Mouse (Mus musculus): ENCODE results near the gene Tmod3. TPM values are rescaled to one million over a fixed set of nuclear protein-coding genes. Genes with fewer than 3 reads are reported as not detected.

Gene Tmod3
- 10 to 100 TPM; 62.9 to 74.0 TPM for total RNA-seq (2021)

- intact Hi-C loops (cut with DNase I): loop anchor here (2.0 kb wide), 1 partner anchor 37 kb away; no protein-coding TSS in a partner anchor
- peak; percentile 89 for DNase-seq (ENCODE audit: low spot score)
Observed at GRCm38 (mm10) chr9:75559512-75560012, at the start of gene Tmod3. Gene Tmod3, minus strand, starts transcription at chr9:75559657.

DNA sequence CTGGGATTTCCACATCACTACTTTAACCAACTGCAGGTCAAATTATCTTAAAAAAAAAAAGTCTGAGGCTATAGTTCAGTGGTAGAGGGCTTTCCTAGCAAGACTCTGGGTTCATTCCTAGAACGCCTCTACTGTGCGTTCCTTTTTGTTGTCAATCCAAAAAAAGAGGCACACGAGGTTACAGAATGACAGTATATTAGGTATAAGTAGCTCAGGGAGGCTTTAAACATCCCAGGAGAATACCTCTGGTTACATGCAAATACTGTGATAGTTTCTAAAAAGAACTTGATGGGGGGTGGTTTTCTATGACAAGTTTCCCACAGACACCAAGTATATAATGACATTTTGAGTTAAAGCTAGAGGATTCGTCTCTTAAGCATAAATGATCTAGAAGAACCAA lies 48.0 kb upstream of the Tmod3 start:
- intact Hi-C loops (cut with DNase I): no loop called here
- no peak for DNase-seq (ENCODE audit: low spot score)

DNA sequence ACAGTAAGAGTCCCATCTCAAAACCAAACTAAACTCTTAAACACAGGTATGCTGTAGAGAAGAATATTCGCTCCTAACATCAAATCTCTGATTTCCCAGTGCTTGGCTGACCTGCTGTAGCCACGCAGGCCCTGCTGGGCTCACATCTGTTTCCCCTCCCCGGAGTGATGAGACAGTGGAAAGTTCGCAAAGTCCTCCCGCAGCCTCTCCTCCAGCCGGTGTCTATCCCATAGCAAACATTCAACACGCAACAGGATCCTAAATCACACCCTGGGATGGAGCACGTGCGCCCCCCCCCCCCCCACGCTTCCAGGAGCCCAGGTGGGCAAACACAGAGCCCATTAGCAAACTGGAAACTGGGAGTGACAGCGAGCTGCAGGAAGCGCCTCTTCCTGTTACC lies 42.1 kb upstream of the Tmod3 start:
- no peak for DNase-seq (ENCODE audit: low spot score)

DNA sequence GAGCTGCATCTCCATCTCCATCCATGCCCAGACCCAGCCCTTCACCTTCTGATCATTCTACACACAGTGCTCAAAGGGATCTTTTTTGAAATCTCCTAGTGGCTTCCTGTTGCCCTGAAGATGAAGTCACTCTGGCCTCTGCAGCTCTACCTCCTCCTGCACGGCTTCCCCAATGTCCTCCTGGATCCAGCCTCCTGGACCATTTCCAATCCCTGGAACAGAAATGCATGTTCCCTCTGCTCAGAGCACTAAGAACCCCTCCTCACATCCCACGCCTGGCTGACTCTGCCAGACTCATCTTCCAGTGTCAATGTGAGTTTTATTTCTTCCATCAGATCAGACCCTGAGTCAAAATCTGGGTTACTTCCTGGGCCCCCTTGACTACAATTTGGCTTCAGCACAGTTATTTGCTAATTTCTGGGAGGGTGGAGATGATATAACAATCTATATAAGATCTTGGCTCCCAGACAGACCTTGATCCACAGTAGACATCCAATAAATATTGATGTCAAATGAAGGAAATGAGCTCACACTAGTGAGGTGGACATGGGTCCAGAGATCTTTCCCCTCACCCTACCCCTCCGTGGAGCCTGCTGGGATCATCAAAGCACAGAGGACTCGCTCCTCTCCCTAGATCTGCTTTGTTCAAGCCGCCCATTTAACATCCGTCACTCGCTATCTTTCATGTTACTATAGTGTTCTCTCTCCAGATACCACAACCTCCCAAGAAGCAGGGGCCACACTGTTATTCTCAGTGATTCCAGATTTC lies 40.9 kb upstream of the Tmod3 start:
- DNase-seq (ENCODE audit: low spot score): no peak
- intact Hi-C loops (cut with DNase I): no loop called here

More for the DNA sequence above, 42.1 kb upstream of the Tmod3 start:
- intact Hi-C loops (cut with DNase I): no loop called here

GRCm38 (mm10) chr9:75599191-75599841 lies 39.9 kb upstream of the Tmod3 start:
- DNase-seq (ENCODE audit: low spot score): no peak
- intact Hi-C loops (cut with DNase I): no loop called here

DNA sequence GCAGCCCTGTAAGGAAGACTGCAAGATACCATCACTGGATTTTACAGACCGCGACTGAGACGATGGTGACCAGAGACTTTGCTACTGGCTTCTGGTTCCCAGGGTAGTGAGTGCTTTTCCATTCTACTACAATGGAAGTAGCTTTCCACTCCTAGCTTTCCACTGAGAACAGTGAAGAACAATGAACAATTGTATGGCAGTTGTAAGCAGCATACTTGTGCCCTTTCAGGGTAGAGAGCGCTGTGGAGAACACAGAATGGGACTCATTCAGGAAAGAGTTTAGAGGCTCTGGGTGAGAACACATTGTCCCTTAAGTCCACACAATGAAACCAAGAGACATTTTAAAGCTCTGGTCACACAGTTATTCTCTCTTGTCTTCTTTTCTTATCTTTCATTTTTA lies 38.1 kb upstream of the Tmod3 start:
- intact Hi-C loops (cut with DNase I): no loop called here
- DNase-seq (ENCODE audit: low spot score): no peak

- DNase-seq (ENCODE audit: low spot score): no peak
- intact Hi-C loops (cut with DNase I): no loop called here
Observed at GRCm38 (mm10) chr9:75597036-75597435, 37.6 kb upstream of the Tmod3 start.

- DNase-seq (ENCODE audit: low spot score): no peak
- intact Hi-C loops (cut with DNase I): no loop called here
Observed at GRCm38 (mm10) chr9:75593481-75593880, 34.0 kb upstream of the Tmod3 start.

DNA sequence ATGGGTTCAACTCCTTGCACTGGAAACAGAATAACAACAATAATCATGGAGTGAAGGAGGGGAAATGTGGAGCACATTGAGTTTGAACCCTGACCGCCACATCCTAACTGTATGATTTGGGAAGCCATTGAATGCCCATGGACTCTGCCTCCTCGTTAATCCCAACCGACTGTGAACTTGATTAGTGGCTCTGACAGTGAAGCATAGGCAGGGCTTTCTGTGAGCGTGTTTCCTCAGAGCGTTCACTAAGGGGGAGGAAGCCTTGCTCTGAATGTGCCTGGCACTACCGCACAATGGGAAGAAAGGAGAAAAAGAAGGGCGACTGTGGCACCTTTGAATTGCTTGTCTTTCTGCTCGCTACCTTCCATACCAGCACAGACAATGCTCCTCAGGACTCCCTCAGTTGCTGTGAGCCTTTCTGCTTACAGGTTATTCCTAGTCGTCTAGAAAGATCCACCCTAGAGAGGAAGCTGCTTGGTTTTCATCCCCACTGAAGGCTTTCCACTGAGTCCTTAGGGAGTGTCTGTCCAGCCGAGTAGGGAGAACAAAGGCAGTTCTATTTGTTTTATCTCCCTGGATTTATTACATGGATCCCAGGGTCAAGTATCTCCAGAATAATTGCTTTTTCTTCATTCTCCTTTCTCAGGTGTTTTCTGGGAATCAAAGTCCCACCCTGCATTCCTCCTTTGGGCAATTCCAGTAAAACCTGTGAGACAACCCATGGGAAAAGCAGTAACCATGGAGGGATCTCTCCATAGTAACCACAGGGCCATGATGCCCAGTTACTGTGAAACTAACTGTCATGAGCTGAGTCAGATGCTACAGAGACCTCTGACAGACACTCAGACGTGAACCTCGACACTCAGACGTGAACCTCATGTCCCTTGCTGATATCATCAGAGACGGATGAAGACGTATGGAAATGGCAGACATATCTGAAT lies 30.7 kb upstream of the Tmod3 start:
- DNase-seq (ENCODE audit: low spot score): no peak
- intact Hi-C loops (cut with DNase I): loop anchor here (10.0 kb wide), 1 partner anchor 125 kb away; no protein-coding TSS in a partner anchor

GRCm38 (mm10) chr9:75581694-75582350 lies 22.4 kb upstream of the Tmod3 start:
- intact Hi-C loops (cut with DNase I): loop anchor here (1.0 to 10.0 kb wide), 3 partner anchors 61 to 220 kb away; no protein-coding TSS in a partner anchor
- DNase-seq (ENCODE audit: low spot score): no peak

GRCm38 (mm10) chr9:75579321-75579720 lies 19.9 kb upstream of the Tmod3 start:
- DNase-seq (ENCODE audit: low spot score): peak; percentile 26
- intact Hi-C loops (cut with DNase I): no loop called here

DNA sequence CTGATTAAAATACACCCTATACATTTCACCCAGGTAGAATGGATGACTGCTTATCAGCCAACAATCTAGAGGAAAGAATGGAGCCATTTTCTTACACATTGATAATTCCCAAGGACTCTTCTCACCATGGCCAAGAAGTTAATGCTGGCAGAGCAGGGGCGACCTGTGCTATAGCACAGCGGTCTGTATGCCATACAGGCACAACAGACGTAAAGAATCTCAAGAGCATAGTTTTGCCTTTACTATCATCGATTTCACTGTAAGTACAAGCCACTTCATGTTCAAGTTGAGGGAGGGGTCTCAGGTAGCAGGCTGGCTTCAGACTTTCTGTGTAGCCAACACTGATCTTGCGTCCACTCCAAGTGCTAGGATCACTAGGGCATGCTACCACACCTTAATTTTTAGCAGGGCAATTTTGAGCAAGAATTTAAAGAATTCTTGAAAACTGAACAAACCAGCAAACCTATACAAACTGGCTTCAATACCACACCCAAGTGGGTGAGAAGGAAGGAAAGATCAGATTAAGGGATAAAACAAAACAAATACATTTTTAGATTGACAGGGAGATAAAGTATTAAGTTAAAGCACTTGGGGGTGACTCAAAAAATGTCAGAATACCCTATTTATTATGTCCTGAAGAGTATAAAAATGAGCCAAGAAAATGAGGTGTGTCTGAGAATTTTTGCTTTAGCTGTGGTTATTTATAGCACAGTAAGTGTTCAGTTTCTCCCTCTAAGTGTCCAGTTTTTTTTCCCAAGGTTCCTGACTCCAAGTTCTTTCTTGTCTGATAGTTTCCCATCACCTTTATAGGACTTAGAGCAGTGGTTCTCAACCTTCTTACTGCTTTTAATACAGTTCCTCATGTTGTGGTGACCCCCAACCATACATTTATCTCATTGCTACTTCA lies 11.8 kb upstream of the Tmod3 start:
- intact Hi-C loops (cut with DNase I): no loop called here
- DNase-seq (ENCODE audit: low spot score): no peak

DNA sequence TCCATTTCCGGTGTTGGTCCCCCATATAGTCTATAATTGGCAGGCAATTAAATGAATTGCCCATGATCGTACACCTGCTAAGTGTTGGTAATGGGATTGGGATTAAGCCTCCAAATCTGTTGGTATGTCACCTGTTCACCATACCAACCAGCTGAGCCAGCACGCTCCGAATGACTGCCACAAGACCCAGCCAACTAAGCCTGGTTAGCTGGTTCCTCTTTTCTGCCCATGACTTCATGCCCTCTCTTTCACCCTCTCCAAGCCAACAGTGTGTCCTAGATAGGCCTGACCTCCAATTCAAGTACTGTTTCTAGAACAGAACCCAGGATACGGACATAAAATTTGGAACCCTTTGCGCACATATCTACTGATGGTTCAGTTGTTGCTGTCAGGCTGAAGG lies 8.9 kb upstream of the Tmod3 start:
- DNase-seq (ENCODE audit: low spot score): no peak
- intact Hi-C loops (cut with DNase I): no loop called here

DNA sequence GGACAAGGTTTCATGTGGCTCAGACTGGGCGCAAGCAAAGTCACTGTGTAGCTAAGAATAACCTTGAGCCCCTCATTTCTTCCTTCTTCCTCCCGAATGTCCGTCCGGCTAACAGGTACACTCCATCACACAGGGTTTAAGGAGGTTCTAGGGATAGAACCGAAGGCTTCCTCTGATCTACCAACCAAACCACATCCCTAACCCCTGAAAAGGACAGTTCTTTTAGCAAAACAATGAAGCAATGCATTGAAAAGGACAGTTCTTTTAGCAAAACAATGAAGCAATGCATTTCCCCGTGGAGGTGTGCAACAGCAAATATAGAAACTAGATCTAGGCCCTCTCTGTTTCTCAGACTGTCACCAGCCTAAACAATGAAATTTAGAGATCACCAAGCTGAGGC lies 5.4 kb upstream of the Tmod3 start:
- no peak for DNase-seq (ENCODE audit: low spot score)
- intact Hi-C loops (cut with DNase I): no loop called here

DNA sequence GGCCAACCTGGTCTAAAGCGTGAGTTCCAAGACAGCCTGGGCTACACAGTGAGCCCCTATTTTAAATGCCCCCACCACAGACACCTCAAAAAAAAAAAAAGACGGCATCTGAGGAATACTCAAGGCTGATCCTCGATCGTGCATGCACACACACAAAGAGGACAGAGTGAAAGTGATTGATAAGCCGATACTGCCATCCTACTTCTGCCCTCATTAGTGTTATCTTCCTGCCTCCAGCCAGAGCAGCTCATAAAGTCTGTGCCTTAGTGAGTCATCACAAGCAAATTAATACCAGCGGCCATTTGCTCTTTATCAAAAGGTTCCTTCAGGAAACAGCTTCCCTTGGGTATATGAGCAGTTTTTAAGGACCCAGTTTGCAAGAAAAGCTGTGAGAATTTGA lies 4.2 kb upstream of the Tmod3 start:
- DNase-seq (ENCODE audit: low spot score): no peak

GRCm38 (mm10) chr9:75563176-75563575 lies 3.7 kb upstream of the Tmod3 start:
- intact Hi-C loops (cut with DNase I): no loop called here
- DNase-seq (ENCODE audit: low spot score): no peak

More for the DNA sequence above, 4.2 kb upstream of the Tmod3 start:
- intact Hi-C loops (cut with DNase I): no loop called here

DNA sequence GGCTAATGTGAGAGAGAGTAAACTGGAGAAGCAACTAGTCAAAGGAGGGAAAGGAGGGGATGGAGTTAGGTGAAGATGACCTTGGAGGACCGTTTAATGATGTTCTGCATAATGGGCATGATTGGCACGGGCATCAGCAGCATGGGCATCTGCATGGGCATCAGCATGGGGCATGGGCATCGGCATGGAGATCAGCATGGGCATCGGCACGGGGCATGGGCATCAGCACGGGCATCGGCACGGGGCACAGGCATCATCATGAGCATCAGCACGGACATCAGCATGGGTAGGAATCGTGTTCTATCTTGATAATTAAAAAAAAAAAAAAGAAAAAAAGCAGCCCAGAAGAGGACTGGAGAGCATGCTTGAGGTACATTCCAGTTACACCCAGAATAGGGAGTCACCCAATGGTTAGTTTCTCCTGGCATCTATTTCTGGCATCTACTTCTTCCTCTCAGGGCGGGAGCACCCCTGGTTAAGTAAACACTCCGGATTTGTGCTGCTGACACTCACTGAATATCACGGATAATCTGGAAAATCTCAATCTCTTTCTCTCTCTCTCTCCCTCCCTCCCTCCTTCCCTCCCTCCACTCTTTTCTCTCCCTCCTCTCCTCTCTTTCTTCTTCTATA lies 1.7 kb upstream of the Tmod3 start:
- intact Hi-C loops (cut with DNase I): loop anchor here (2.0 kb wide), 1 partner anchor 38 kb away; no protein-coding TSS in a partner anchor
- DNase-seq (ENCODE audit: low spot score): no peak

- DNase-seq (ENCODE audit: low spot score): no peak
- intact Hi-C loops (cut with DNase I): loop anchor here (2.0 kb wide), 1 partner anchor 38 kb away; no protein-coding TSS in a partner anchor
Observed at GRCm38 (mm10) chr9:75560353-75560752, 896 bp upstream of the Tmod3 start.

All from heart, postnatal 25 days (tissue).